Mouse (Mus musculus) adrenal gland, adult 10 weeks (tissue): ENCODE data around the gene Smyd1. TPM values are rescaled to one million over a fixed set of nuclear protein-coding genes. Genes with fewer than 3 reads are reported as not detected.

ENCODE experiments used
- polyA plus RNA-seq: library from polyadenylated mRNA; stranded (reverse); fragments of 350-450 nt; fragmentation: Illumina TruSeq; extraction: RNeasy Lipid Tissue Mini Kit (QIAGEN cat#74804); gene quantifications from one replicate; pipeline ENCODE4 v1.2.3, GENCODE M21; 2014; ENCODE audit warnings: low read depth, low replicate concordance

Smyd1 gene
- 2.7 TPM for polyA plus RNA-seq

GRCm38 (mm10) chr6:71321826-71322283 lies at the start of gene Smyd1:
Gene Smyd1, minus strand, starts transcription at chr6:71322233.

GRCm38 (mm10) chr6:71322491-71322921 lies 473 bp upstream of the Smyd1 start, which contains the start of gene Cd8b1:
Gene Cd8b1, plus strand, starts transcription at chr6:71322788.

GRCm38 (mm10) chr6:71271389-71272315 lies 50.4 kb downstream of the Smyd1 start, which contains the start of gene Krcc1:
Gene Krcc1, plus strand, starts transcription at chr6:71271677.

GRCm38 (mm10) chr6:71199612-71200011 lies 122.4 kb downstream of the Smyd1 start, which contains the start of gene Fabp1:
Gene Fabp1, plus strand, starts transcription at chr6:71199827.

Other genes starting within 250 kb of the Smyd1 start
- 6.0 TPM for gene Thnsl2, start 177.8 kb downstream of the Smyd1 start, polyA plus RNA-seq
- gene Fabp1, start 122.4 kb downstream of the Smyd1 start, polyA plus RNA-seq = not detected
- 393 TPM for gene Krcc1, start 50.6 kb downstream of the Smyd1 start, polyA plus RNA-seq
- not detected for gene Cd8b1, start 555 bp upstream of the Smyd1 start, polyA plus RNA-seq
- gene Cd8a, start 51.2 kb upstream of the Smyd1 start, polyA plus RNA-seq = not detected
- gene Rmnd5a, start 118.4 kb upstream of the Smyd1 start, polyA plus RNA-seq = 295 TPM
- gene Rnf103, start 171.7 kb upstream of the Smyd1 start, polyA plus RNA-seq = 134 TPM
- gene Chmp3, start 221.6 kb upstream of the Smyd1 start, polyA plus RNA-seq = 281 TPM